Mouse (Mus musculus): ENCODE measurements around the gene Syt1.

Gene Syt1

GRCm38 (mm10) chr10:108569568-108570139 is 441.1 kb downstream of the Syt1 start:
- no peak for DNase-seq

- no peak for DNase-seq
Observed at GRCm38 (mm10) chr10:108568925-108569324, 441.9 kb downstream of the Syt1 start.

- no peak for DNase-seq
Observed at GRCm38 (mm10) chr10:108568136-108568535, 442.6 kb downstream of the Syt1 start.

GRCm38 (mm10) chr10:108567456-108567855 is 443.3 kb downstream of the Syt1 start:
- peak; percentile 41 to 51 for DNase-seq

- DNase-seq, result no peak
Observed at GRCm38 (mm10) chr10:108559607-108559908, 451.2 kb downstream of the Syt1 start.

GRCm38 (mm10) chr10:108558812-108559606 is 451.8 kb downstream of the Syt1 start:
- DNase-seq, result no peak

- DNase-seq, result no peak
Observed at GRCm38 (mm10) chr10:108552544-108552943, 458.2 kb downstream of the Syt1 start.

- DNase-seq, result no peak
Observed at GRCm38 (mm10) chr10:108545715-108546114, 465.1 kb downstream of the Syt1 start.

- no peak for DNase-seq
Observed at GRCm38 (mm10) chr10:108541555-108541954, 469.2 kb downstream of the Syt1 start.

- no peak for DNase-seq
Observed at GRCm38 (mm10) chr10:108538546-108538945, 472.2 kb downstream of the Syt1 start.

GRCm38 (mm10) chr10:108537641-108538040 is 473.1 kb downstream of the Syt1 start:
- no peak for DNase-seq

GRCm38 (mm10) chr10:108535922-108536321 is 474.9 kb downstream of the Syt1 start:
- no peak for DNase-seq

- no peak for DNase-seq
Observed at GRCm38 (mm10) chr10:108534112-108534511, 476.7 kb downstream of the Syt1 start.

- DNase-seq, result no peak
Observed at GRCm38 (mm10) chr10:108532916-108533315, 477.9 kb downstream of the Syt1 start.

GRCm38 (mm10) chr10:108532283-108532682 is 478.5 kb downstream of the Syt1 start:
- DNase-seq, result no peak

- DNase-seq, result no peak
Observed at GRCm38 (mm10) chr10:108531641-108532040, 479.1 kb downstream of the Syt1 start.

GRCm38 (mm10) chr10:108531111-108531510 is 479.7 kb downstream of the Syt1 start:
- no peak for DNase-seq

- no peak for DNase-seq
Observed at GRCm38 (mm10) chr10:108528338-108528737, 482.4 kb downstream of the Syt1 start.

GRCm38 (mm10) chr10:108525506-108525905 is 485.3 kb downstream of the Syt1 start:
- no peak for DNase-seq

- peak in 1 of 2 experiments; percentile 29 for DNase-seq
Observed at GRCm38 (mm10) chr10:108524306-108525029, 486.3 kb downstream of the Syt1 start.

GRCm38 (mm10) chr10:108519156-108519555 is 491.6 kb downstream of the Syt1 start:
- no peak for DNase-seq

- no peak for DNase-seq
Observed at GRCm38 (mm10) chr10:108517076-108517475, 493.7 kb downstream of the Syt1 start.

- no peak for DNase-seq
Observed at GRCm38 (mm10) chr10:108514671-108515070, 496.1 kb downstream of the Syt1 start.

GRCm38 (mm10) chr10:108509579-108509978 is 501.2 kb downstream of the Syt1 start:
- DNase-seq, result no peak
